Mouse (Mus musculus) spleen, adult 2 months (tissue): ENCODE results near the gene Sdc4.

ENCODE experiments used
- CTCF ChIP-seq: fragments of 200-500 bp; IDR thresholded peaks from 2 replicates; pipeline ENCODE4 v1.5.1; 2011; ENCODE audit warnings: mild to moderate bottlenecking, inconsistent platforms; ENCODE audit not compliant: insufficient read depth, insufficient read length, insufficient replicate concordance; ENCODE audit errors: extremely low read depth
- POLR2A ChIP-seq: fragments of 200-500 bp; IDR thresholded peaks from 2 replicates; pipeline ENCODE4 v1.6.1; 2011; ENCODE audit warnings: low read depth, low read length, inconsistent platforms

- TF ChIP-seq CTCF: no peak
- TF ChIP-seq POLR2A: no peak
Measured at GRCm38 (mm10) chr2:164487115-164487527, 43.4 kb upstream of the Sdc4 start.
